Mouse (Mus musculus) retina, postnatal 7 days (tissue): ENCODE measurements around the gene Hmgn2.
"Not testable (repeated sequence)": the region's sequence is repeated elsewhere in the genome, so short reads cannot be mapped to it uniquely, and the experiment has no call there.

Source experiments
- DNase-seq: peaks from one replicate; pipeline ENCODE4 v3.0.0-alpha.2; 2012; ENCODE audit warnings: low read depth, low spot score

Gene Hmgn2

DNA sequence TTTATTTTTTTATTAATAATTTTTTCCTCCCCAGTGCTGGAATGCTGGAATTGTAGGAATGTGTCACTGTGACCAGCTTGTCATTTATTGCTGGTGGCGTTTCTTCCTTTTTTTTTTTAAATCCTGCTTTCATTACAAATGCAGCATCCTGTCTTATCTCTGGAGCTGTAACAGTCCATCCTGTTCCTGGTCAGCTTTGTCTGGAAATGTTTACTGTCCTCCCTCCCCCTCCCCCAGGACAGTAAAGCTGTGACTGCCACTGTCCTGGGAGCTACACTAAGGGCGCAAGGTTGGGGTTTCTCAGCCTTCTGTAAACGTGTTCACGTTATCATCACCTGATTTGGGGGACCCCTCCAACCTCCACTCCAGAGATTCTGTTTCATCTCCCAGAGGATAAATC is 43.2 kb downstream of the Hmgn2 start:
- DNase-seq: no peak

DNA sequence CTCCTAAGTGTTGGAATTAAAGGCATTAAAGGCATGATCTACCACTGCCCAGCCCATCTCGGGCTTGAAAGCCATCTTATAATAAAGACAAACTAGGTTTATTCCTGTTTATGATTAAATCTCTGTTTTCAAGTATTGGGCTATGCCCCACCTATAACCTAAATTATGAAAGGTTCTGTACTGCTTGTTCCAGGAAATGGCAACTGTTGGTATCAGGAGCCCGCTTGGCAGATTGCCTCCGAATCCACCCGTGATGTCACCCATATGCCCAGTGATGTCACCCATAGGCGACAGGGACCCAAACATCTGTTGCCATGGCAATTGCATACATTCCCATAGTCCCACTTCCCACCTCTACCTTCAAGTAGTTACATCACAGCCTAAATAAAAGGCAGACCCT is 44.7 kb downstream of the Hmgn2 start:
- DNase-seq: no peak

DNA sequence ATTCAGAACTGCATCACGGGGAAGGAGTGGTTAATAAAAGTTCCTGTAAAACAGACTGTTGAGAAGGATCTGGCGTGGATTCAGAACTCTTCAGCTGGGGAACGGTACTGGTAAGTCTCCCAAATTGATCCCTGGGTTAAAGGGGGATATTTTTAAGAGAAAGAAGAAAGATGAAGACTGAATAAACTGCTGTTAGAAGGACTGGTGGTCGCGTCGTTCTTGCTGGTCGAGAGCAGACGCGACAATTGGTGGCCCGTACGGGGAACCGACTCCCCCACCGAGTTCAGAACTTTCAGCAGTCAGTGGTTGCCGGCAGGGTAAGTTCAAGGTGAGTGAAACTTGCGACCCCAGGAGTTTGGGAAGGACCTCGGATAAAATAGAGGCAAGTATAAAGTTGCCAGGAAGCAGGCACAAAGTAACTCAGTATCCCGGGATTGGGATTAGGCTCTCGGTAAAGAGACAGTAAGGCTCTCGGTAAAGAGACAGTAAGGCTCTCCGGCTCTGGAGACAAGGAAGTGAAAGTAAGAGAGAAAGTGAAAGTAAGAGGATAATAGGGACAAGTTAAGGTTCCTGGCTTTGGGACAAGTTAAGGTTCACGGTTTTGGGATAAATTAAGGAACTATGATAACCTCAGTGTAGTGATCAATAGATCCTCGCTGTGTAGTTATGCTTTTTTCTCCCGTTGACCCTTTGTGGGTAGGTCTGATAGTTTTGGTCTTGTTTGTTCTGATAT is 50.2 kb downstream of the Hmgn2 start:
- not testable (repeated sequence) for DNase-seq
